Mouse (Mus musculus) urinary bladder, adult 2 months (tissue): ENCODE measurements around the gene Shroom3. TPM values are rescaled to one million over a fixed set of nuclear protein-coding genes. Genes with fewer than 3 reads are reported as not detected.

Experiments
- DNase-seq: peaks from one replicate; pipeline ENCODE4 v3.0.0; 2022; ENCODE audit warnings: low spot score
- polyA plus RNA-seq: library from polyadenylated mRNA; depleted of rRNA; stranded (reverse); fragments of >200 nt; gene quantifications from 2 replicates; pipeline ENCODE4 v1.2.3, GENCODE M21; 2012

Shroom3 gene
- polyA plus RNA-seq, 1 experiment = 26.5 TPM

DNA sequence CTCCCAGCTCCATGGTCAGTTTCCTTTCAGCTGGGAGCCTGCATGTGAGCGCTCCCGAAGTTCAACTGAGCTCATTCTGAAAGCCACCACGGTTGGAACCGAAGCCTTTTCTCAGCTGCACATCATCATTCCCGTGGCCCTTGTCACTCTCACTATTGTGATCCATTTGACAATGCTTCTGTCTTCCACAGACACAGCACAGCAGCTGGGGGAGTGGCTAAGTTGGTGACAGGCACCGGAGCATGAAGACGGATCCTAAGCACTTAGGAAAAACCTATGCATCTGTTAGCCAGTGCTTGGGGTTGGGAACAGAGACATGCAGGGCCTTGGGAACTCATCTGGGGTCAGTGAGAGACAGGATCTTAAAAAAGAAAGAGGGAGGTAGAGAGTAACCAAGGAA is 121.1 kb downstream of the Shroom3 start:
- no peak for DNase-seq

DNA sequence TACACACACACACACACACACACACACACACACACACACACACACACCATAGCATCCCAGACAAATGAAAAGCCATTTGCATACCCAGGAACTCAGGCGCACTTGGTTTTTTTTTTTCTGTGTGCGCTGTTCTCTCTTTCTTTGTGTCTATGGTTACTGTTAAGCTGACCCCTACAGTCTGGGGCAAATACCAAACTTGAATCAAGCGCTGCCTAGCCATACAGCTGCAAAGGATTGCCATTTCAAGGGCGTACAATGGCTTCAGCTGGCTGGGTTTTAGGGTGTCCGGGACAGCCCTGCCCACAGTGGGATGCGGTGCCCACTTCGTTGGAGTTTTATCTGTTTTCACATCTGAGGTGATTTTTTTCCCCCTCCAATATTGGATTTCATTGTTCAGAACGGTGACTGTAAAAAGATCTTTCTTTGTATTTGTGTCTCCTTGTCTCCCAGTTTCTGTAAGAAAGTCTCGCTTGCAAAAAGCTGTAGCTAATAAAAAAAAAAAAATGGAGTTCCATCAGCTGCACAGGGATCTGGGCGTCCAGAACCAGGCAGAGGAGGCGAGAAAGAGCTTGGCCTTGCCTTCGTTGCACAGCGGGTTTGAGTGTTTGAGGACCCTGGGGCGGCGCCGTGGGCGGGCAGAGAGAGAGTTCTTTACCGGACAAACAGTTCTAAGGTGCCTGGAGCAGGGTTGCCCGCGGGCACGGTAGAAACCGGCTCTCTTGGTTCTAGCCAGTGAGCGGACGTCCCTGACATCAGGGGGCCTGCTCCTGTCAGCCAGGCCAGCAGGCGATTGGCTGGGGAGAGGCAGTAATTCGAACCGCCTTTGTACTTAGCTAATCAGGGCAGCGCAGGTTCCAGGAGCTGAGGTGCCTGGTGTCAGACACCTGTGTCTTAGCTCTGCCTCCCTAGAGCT is 125.5 kb downstream of the Shroom3 start:
- peak; percentile 40 for DNase-seq

DNA sequence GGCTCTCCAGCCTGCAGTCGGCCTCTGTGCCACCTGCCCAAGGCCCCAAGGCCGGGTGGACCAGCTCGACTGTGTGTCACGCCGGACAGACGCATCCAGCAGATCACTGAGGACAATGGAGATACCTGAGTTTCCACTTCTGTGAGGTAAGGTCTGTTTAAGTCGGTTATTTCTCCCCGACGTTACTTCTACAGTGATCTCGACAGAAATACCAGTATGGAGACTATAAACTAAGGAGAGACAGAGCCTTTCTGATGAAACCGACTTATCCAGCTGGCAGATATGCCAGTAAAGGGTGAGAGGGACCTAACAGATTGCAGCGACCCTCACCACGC is 126.1 kb downstream of the Shroom3 start:
- DNase-seq = no peak

- no peak for DNase-seq
These were observed 127.8 kb downstream of the Shroom3 start for GRCm38 (mm10) chr5:92810922-92811533.

GRCm38 (mm10) chr5:92811761-92812160 is 128.5 kb downstream of the Shroom3 start:
- DNase-seq = no peak

DNA sequence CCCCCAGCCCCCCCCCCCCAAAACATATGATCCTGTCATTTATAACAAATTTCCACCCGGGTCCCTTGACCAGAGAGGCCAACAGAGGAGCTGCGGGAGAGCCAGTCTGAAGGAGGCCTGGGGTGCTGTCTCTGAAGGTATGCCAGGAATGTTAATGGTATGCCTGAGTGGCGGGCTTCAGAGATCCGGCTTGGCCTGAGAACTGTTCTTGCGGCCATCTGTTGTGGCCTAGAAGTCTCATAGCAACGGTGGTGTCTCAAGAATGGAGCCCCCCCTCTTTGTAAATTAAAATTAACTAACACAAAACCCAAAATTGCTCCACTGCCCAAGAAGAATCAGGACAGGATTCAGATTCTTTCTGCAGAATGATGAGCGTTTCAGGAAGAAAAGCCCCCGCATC is 129.7 kb downstream of the Shroom3 start:
- DNase-seq = no peak

GRCm38 (mm10) chr5:92813562-92813961 is 130.3 kb downstream of the Shroom3 start:
- no peak for DNase-seq

DNA sequence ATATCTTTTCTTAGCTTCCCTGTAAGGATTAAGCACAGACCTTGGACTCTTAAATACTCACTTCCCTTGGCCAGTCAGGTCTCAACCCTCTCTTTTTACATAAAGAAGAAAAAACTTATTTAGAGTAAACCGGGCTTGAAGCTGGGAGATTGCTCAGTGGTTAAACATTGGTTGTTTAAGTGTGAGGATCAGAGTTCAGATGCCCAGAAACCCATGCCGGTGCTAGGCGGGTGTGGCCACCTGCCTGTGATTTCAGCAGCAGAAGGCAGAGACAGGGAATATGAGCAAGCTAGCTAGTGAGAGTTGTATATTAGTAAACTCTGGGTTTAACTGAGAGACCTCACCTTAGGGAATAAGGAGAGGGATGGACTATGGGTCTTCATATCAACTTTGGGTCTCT is 131.4 kb downstream of the Shroom3 start:
- DNase-seq = no peak

GRCm38 (mm10) chr5:92817122-92817822 is 134.0 kb downstream of the Shroom3 start:
- no peak for DNase-seq

- DNase-seq = no peak
These were observed 138.1 kb downstream of the Shroom3 start for GRCm38 (mm10) chr5:92821370-92821769.

GRCm38 (mm10) chr5:92823495-92823894 is 140.3 kb downstream of the Shroom3 start:
- DNase-seq = no peak

GRCm38 (mm10) chr5:92824304-92825009 is 141.2 kb downstream of the Shroom3 start:
- DNase-seq = no peak

- no peak for DNase-seq
These were observed 147.2 kb downstream of the Shroom3 start for GRCm38 (mm10) chr5:92830391-92830790.

- DNase-seq = no peak
These were observed 151.3 kb downstream of the Shroom3 start for GRCm38 (mm10) chr5:92834513-92834912.

DNA sequence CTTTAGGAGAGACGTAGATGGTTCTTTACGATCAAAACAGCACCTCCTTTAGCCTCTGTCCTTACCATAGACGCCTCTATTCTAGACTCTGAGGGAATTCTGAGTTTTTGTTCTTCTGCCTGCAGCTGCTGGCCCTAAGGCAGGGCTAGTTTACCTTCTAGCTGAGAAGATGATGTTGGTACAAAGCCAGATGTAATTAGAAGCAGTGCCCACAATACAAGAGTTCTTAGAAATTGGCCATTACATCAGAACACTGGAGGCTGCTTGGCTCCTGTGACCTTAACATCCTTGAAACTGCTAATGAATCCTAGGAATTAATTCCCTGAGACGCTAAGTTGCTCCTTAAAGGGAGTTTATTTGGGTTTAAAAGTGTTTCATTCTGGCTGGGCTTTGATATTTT is 154.1 kb downstream of the Shroom3 start:
- no peak for DNase-seq

- DNase-seq = no peak
These were observed 155.1 kb downstream of the Shroom3 start for GRCm38 (mm10) chr5:92838351-92838784.

DNA sequence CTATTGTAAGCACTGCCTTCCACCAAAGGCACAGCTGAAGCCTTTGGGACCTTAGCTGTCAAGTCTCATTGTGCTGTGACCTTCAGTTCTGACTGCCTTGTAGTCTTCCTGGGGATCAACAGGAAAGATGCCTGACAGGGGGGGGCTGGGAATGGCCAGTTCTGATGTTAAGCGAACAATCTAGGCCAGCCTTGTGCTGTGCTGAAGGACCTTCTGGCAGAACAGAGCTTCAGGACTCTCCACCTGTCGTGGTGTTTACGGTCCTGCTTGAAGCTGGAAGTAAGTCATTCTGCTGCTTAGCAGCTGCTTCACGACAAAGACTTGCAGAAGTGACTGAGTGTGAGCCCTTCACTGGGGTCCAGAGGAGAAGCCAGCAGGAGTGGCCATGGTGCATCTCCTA is 156.1 kb downstream of the Shroom3 start:
- DNase-seq = no peak

DNA sequence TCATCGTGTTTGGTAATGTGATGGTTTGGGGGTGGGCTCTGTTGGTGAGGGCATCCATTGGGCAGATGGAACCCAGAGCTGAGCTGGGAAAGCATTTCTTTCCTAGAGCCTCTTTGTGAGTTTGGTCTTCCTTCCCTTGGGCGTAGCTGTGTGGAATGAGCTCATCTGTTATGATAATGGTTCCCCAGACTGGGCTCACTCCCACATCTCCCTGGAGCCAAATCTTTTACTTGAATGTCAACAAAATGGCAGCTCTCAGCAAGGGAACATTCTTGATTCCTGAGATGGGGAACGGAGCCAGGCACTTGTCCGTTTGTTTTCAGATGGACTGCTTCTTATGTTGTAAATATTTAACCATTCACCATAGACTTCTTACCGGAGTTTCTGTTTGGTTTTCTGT is 158.2 kb downstream of the Shroom3 start:
- no peak for DNase-seq

- no peak for DNase-seq
These were observed 159.2 kb downstream of the Shroom3 start for GRCm38 (mm10) chr5:92842417-92842816.

DNA sequence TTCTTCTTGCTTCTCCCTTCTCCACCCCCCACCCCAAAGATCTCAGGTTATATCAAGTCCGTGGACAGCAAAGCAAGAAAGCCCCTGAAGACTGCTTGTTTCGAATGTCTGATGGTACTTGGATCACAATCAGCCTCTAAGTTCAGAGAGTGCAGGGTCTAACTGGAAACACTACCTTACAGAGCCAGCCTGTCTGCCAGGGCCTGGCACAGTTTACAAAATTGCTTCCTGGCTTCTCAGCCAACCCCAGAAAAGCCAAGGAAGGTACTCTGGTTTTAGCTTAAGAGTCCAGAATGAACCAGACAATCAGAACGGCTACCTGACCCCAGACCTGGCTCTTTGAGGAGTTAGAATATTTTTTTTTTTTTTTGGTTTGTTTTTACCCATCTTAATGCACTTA is 159.6 kb downstream of the Shroom3 start:
- DNase-seq = no peak

DNA sequence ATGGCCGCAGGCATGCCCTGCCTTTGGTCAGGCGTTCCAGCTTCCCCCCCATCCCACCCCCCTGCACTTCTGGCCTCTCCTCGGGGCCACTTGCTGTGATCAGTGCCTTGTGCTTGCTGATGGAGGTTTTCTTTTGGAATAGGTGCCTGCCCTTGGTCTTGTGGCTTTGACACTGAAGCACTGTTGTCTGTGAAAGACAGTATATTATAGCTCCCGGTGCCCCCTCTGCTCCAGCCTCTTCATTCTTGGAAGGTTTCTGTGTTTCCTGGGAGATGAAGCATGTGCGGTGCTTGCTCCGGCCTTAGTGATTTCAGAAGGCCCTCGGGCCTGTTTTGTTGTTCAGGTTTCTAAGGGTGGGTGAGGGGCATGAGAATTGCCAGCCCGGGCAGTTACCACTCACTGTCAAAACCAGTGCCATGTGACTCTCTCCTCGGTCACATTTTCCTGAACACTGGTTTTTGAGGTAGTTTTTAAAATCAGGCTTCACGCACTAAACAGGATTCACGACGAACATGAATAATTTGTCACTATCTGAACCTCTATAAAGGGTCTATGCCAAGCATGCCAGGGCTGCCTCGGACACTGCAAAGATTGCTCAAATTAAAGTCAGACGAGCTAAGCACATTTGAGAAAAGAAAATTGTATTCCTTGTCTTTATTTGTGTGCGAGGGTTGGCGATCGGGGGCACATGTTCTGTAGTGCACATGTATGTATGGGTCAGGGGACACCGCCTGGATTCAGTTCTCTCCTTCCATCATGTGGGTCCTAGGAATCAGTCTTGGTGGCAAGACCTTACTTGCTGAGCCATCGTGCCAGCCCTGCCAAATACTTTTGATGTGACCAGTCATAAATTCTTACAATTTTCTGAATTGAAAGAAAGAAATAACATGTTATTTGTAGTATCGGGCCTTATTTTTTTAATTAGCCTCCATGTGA is 160.9 kb downstream of the Shroom3 start:
- DNase-seq = no peak
